Mouse (Mus musculus): ENCODE data around the gene Lbp. TPM values are rescaled to one million over a fixed set of nuclear protein-coding genes. Genes with fewer than 3 reads are reported as not detected.

Gene Lbp
- total RNA-seq, 4 experiments from 2014 or later: 1.6 to 3.0 (median 1.9) TPM

GRCm38 (mm10) chr2:158360873-158361677, 54.8 kb downstream of the Lbp start:
- peak; percentile 67 to 82 for DNase-seq (ENCODE audit: low spot score in 2 of 2)

DNA sequence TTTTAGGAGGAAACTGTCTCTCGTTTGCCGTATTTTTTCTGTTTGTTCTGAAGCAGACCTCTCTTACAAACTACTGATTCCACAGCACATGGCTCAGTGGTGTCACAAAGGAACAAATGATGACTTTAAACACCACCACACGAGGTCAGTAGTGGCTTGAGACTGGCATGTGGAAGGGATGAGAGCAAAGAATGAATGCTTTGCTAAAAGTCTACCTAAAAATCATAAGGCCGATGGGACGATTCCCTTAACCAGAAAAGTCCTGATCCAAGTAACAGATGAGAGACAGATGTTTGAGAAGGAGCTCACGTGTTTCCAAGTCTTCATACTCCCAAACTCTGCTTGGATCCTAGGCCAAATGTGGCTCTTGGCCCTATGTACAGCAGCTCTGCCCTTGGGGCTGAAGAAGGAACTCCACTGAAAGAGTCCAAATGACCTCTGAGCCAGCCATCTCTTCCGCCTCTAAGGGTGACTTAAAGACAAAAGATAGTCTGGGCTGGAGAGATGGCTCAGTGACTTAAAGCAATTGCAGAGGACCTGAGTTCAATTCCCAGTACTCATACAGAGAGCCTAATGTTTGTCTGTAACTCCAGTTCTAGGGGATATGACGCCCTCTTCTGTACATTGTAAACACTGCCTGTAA, 55.5 kb downstream of the Lbp start:
- DNase-seq (ENCODE audit: low spot score in 2 of 2): no peak

GRCm38 (mm10) chr2:158364175-158364574, 57.9 kb downstream of the Lbp start:
- DNase-seq (ENCODE audit: low spot score in 2 of 2): no peak

- DNase-seq (ENCODE audit: low spot score in 2 of 2): no peak
Observed at GRCm38 (mm10) chr2:158365099-158365850, 59.0 kb downstream of the Lbp start.

- DNase-seq (ENCODE audit: low spot score in 2 of 2): no peak
Observed at GRCm38 (mm10) chr2:158367654-158368053, 61.4 kb downstream of the Lbp start.

DNA sequence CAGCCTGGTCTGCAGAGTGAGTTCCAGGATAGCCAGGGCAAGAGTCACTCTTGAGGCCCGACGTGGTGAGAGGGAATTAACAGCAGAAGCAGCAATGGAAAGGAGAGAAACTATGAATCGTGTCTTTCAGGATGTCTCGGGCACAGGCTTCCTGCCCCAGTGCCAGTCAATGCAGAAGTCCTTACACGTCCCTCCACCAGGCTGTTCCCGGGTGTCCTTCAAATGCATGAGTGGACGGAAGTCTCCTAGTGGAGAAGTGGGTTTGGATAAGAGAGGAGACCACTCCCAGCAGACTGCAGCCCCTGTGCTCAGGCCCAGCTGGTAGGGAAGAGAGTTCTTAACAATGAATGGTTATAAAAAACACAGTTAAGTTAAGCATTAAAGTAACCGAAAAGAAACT, 62.0 kb downstream of the Lbp start:
- no peak for DNase-seq (ENCODE audit: low spot score in 2 of 2)

- no peak for DNase-seq (ENCODE audit: low spot score in 2 of 2)
Observed at GRCm38 (mm10) chr2:158369474-158370172, 63.3 kb downstream of the Lbp start.

DNA sequence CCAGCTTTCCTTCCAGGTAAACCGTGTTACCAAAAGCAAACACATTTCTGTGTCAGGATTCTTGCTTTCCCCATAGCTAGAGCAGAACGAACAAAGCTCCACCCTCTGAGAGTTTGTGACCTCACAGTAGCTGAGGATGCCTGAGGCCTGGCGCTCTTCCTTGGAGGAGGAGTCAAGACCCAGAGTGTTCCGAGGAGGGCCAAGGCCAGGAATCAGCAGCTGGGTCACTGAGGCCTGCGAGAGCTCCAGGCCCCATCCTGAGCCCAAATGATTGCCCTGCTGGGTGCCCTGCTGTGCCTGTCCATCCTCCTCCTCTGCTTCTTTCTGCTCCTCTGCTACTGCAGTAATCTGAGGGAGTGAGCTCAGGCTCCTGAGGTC, 63.9 kb downstream of the Lbp start:
- DNase-seq (ENCODE audit: low spot score in 2 of 2): no peak

GRCm38 (mm10) chr2:158373061-158373460, 66.8 kb downstream of the Lbp start:
- DNase-seq (ENCODE audit: low spot score in 2 of 2): no peak

GRCm38 (mm10) chr2:158373516-158373915, 67.2 kb downstream of the Lbp start:
- DNase-seq (ENCODE audit: low spot score in 2 of 2): no peak

DNA sequence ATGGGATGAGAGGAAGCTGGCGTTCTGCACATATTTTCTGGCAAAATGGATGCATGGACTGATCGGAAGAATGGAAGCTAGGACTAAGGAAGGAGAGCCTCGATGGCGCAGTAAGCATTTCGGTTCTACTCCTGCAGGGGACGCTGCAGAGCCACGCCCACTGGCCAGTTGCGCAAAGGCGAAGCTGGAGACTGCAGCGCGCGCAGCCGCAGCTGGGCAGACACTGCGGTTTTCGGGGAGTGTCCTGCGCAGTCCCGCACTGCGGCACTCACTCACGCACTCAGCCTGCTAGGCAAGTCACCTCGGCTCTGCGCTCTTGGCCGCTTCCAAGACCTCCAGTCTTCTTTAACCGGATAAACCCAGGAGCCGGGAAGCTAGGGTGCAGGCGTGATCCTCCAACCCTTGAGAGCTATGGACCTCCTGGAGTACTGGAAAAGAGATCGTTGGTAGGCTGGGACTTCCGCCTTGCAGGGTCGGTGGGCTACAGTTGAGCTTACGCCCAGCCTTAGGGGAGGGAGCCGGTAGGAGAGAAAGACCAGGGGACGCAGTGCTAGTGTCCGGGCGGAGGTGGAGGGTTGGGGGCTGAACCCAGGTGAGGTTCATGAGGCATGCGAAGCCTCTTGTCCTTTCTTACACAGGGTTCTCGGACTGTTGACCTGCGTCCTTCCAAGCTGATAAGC, 69.3 kb downstream of the Lbp start, which contains the start of gene Snhg11:
Gene Snhg11 (plus strand): TSS at position 196 of the 680 bp plus-strand sequence.
- DNase-seq (ENCODE audit: low spot score in 2 of 2): peak; percentile 90 to 92

DNA sequence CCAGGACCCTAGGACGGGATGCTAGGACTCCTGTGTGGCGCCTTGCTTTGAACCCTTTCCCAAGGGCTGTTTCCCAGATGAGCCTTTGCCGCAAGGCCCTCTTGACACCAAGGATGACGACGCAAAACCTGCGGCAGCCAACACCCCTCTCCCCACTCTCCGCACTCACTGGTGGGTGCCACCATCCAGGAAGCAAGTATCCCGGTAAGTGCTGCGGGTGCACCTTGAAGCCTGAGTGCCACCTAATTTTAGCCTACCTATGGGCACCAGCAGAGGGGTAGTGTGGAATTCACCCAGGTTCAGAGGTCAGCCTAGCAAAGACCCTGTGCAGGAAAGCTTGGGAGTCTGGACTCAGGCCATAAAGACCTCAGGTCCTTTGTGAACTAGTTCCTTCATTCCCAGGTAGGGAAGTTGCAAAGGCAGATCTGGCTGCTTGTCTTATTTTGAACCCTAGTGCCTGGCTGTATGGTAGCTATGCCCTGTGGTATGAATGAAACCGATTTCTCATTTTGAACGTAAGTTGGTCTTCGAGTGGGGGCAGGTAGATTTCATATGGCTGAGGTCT, 69.9 kb downstream of the Lbp start:
- DNase-seq (ENCODE audit: low spot score in 2 of 2): no peak

DNA sequence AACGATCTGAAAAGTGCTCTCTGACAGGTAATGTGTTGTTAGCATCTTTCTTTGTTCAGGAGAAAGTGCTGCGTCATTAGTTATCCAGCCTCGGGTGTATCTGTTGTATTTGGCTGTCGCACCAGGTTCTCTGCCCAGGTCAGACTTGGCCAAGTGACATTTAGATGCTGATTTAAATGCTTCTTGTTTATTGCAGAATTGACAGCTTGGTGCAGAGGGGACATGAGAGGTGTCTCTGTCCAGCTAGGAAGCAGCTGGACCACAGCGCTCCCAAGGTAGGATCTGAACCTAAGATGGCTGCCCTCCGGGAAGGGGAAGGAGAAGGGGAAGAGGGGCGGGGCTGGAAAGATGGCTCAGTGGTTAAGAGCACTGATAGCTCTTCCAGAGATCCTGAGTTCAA, 70.5 kb downstream of the Lbp start:
- DNase-seq (ENCODE audit: low spot score in 2 of 2): no peak

DNA sequence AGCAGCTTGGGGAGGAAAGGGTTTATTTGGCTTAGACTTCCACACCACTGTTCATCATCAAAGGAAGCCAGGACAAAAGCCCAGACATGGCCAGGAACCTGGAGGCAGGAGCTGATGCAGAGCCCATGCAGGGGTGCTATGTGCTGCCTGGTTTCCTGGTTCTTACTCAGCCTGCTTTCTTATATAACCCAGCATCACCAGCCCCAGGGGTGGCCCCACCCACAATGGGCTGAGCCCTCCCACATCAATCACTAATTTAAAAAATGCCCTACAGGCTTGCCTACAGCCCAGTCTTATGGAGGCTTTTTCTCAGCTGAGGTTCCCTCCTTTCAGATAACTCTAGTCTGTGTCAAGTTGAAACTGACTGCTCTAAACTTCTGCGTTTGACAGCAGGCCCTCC, 71.5 kb downstream of the Lbp start:
- DNase-seq (ENCODE audit: low spot score in 2 of 2): peak in 1 of 2 experiments; percentile 58

- DNase-seq (ENCODE audit: low spot score in 2 of 2): no peak
Observed at GRCm38 (mm10) chr2:158379354-158380078, 73.2 kb downstream of the Lbp start.

Other genes with a start within 250 kb of the Lbp start
- gene Tgm2, start 160.1 kb upstream of the Lbp start, total RNA-seq (2022): 10 to 100 TPM in 3 of 4 experiments, 1 to 10 TPM in 1; 9.3 to 13.7 (median 10.1) TPM
- 1 to 10 TPM; 3.3 to 4.4 (median 4.1) TPM for gene D630003M21Rik, start 77.3 kb upstream of the Lbp start, total RNA-seq (2022)
- not detected for gene Bpi, start 48.4 kb upstream of the Lbp start, total RNA-seq (2022)
- gene Snhg11, start 69.1 kb downstream of the Lbp start, total RNA-seq (2022): 100 to 1,000 TPM; 574 to 680 (median 623) TPM
- 100 to 1,000 TPM in 3 of 4 experiments, 10 to 100 TPM in 1; 97.6 to 110 (median 106) TPM for gene Ralgapb, start 103.4 kb downstream of the Lbp start, total RNA-seq (2022)
- not detected for gene Adig, start 196.1 kb downstream of the Lbp start, total RNA-seq (2022)
- gene Arhgap40, start 206.3 kb downstream of the Lbp start, total RNA-seq (2022): under 1 TPM in 1 of 4 experiments, not detected in 3; 0.54 TPM

All from left cerebral cortex, adult 8-10 months (tissue).